Mouse (Mus musculus) limb, embryonic 13.5 days (tissue): ENCODE results near the gene Clcn1. TPM values are rescaled to one million over a fixed set of nuclear protein-coding genes. Genes with fewer than 3 reads are reported as not detected.

Experiments
- ATAC-seq: fragments of 200-750 bp; cut with Nextera tagmentation; 2 replicates; pipeline ENCODE4 v1.8.0; 2017; ENCODE audit warnings: low read depth, moderate number of reproducible peaks, moderate TSS enrichment; ENCODE audit not compliant: low FRiP score
- H3K27ac ChIP-seq: fragments of 300-500 bp; sonication (generic); 2 replicates; pipeline ENCODE4 v1.5.1; 2015; ENCODE audit warnings: inconsistent platforms, mild to moderate bottlenecking, moderate library complexity
- H3K27me3 ChIP-seq: fragments of 300-500 bp; sonication (generic); 2 replicates; pipeline ENCODE4 v1.6.1; 2015; ENCODE audit warnings: mild to moderate bottlenecking, inconsistent platforms
- H3K36me3 ChIP-seq: fragments of 300-500 bp; sonication (generic); 2 replicates; pipeline ENCODE4 v1.6.1; 2015; ENCODE audit warnings: inconsistent platforms, mild to moderate bottlenecking, moderate library complexity
- H3K4me1 ChIP-seq: fragments of 300-500 bp; sonication (generic); 2 replicates; pipeline ENCODE4 v1.6.1; 2015; ENCODE audit warnings: inconsistent platforms
- H3K4me2 ChIP-seq: fragments of 300-500 bp; sonication (generic); replicated peaks from 2 replicates; pipeline ENCODE4 v1.6.1; 2015; ENCODE audit warnings: inconsistent platforms, mild to moderate bottlenecking, moderate library complexity
- H3K4me3 ChIP-seq: fragments of 300-500 bp; sonication (generic); 2 replicates; pipeline ENCODE4 v1.5.1; 2015; ENCODE audit warnings: moderate library complexity, mild to moderate bottlenecking, inconsistent platforms
- H3K9ac ChIP-seq: fragments of 300-500 bp; sonication (generic); 2 replicates; pipeline ENCODE4 v1.6.1; 2015; ENCODE audit warnings: mild to moderate bottlenecking, inconsistent platforms
- H3K9me3 ChIP-seq: fragments of 300-500 bp; sonication (generic); 2 replicates; pipeline ENCODE4 v1.6.1; 2016; ENCODE audit warnings: inconsistent platforms
- WGBS: fragments of 180-500 bp; shearing (Covaris S2); methylation state at CpG from one replicate; pipeline ENCODE4 v1.1.7; 2015; 5-methylcytosine and 5-hydroxymethylcytosine counted together
- polyA plus RNA-seq: library from polyadenylated mRNA; unstranded; fragments of >200 nt; fragmentation: Nextera tagmentation; extraction: Ambion mirVana; gene quantifications from 2 replicates; pipeline ENCODE4 v1.2.1, GENCODE M21; 2015

Gene Clcn1
- 0.32 and 0.46 TPM in 2 replicates for polyA plus RNA-seq

GRCm38 (mm10) chr6:42286448-42286847, at the start of gene Clcn1:
Gene Clcn1, plus strand, starts transcription at chr6:42286685.
- H3K4me1 ChIP-seq, result peaks cover 3% of the 10 kb centered on the region; the same call in 1 of the 2 replicates

GRCm38 (mm10) chr6:42237276-42237805, 49.1 kb upstream of the Clcn1 start:
- no peak for ATAC-seq
- H3K27me3 ChIP-seq, result no peaks in the 10 kb centered on the region
- no peak overlapping the region for H3K4me2 ChIP-seq
- no peak overlapping the region for H3K27ac ChIP-seq
- no peaks in the 10 kb centered on the region for H3K9me3 ChIP-seq
- H3K9ac ChIP-seq, result no peak overlapping the region
- no peak overlapping the region for H3K4me3 ChIP-seq
- no peaks in the 10 kb centered on the region for H3K4me1 ChIP-seq
- WGBS, result 72% methylated on average over 6 of the region's 6 CpGs
- no peaks in the 10 kb centered on the region for H3K36me3 ChIP-seq

More at GRCm38 (mm10) chr6:42286448-42286847, at the start of gene Clcn1:
- Histone ChIP-seq H3K4me2 (no peak within 1 kb of the TSS), H3K9ac (no peak within 1 kb of the TSS), H3K27ac (no peak within 1 kb of the TSS; the same call in 1 of the 2 replicates), H3K27me3 (no peaks in the 10 kb centered on the region), H3K4me3 (no peak within 1 kb of the TSS), H3K9me3 (no peaks in the 10 kb centered on the region), H3K36me3 (peaks cover 25% of the 10 kb centered on the region)
- ATAC-seq, result no peak; the same call in 1 of the 2 replicates
- 67% methylated on average over 4 of the region's 5 CpGs for WGBS

- Histone ChIP-seq H3K4me3 (no peak overlapping the region), H3K4me2 (no peak overlapping the region), H3K9ac (no peak overlapping the region), H3K27me3 (peaks cover 6% of the 10 kb centered on the region), H3K4me1 (peaks cover 6% of the 10 kb centered on the region), H3K27ac (no peak overlapping the region), H3K9me3 (no peaks in the 10 kb centered on the region), H3K36me3 (no peaks in the 10 kb centered on the region)
- no peak for ATAC-seq
- WGBS, result 72% methylated on average over 6 of the region's 6 CpGs
These were observed 45.0 kb upstream of the Clcn1 start for GRCm38 (mm10) chr6:42241311-42242045.

GRCm38 (mm10) chr6:42245711-42246353, 40.7 kb upstream of the Clcn1 start, which contains the start of gene Gstk1:
Gene Gstk1, plus strand, starts transcription at chr6:42245935.
- ATAC-seq, result peak; percentile 99
- H3K4me3 ChIP-seq, result peak within 1 kb of the TSS; percentile 52
- no peaks in the 10 kb centered on the region for H3K36me3 ChIP-seq
- 2% methylated on average over 28 of the region's 28 CpGs for WGBS
- H3K4me1 ChIP-seq, result peaks cover 7% of the 10 kb centered on the region
- no peak within 1 kb of the TSS for H3K27ac ChIP-seq
- peak within 1 kb of the TSS; percentile 76 for H3K4me2 ChIP-seq
- no peaks in the 10 kb centered on the region for H3K9me3 ChIP-seq
- H3K27me3 ChIP-seq, result peaks cover 16% of the 10 kb centered on the region
- H3K9ac ChIP-seq, result peak within 1 kb of the TSS; percentile 71

GRCm38 (mm10) chr6:42247173-42247572, 39.3 kb upstream of the Clcn1 start:
- Histone ChIP-seq H3K4me3 (no peak overlapping the region), H3K27me3 (peaks cover 16% of the 10 kb centered on the region), H3K4me1 (peaks cover 7% of the 10 kb centered on the region), H3K27ac (no peak overlapping the region), H3K9ac (no peak overlapping the region), H3K9me3 (no peaks in the 10 kb centered on the region), H3K36me3 (no peaks in the 10 kb centered on the region), H3K4me2 (peak overlapping the region; percentile 16; the same call in 1 of the 2 replicates)
- ATAC-seq, result no peak
- WGBS, result 12% methylated on average over 8 of the region's 8 CpGs

GRCm38 (mm10) chr6:42247981-42248380, 38.5 kb upstream of the Clcn1 start:
- no peak for ATAC-seq
- WGBS, result 86% methylated on average over 1 of the region's 1 CpGs
- Histone ChIP-seq H3K9me3 (no peaks in the 10 kb centered on the region), H3K4me1 (peaks cover 7% of the 10 kb centered on the region), H3K36me3 (no peaks in the 10 kb centered on the region), H3K9ac (no peak overlapping the region), H3K27ac (no peak overlapping the region), H3K4me2 (no peak overlapping the region), H3K27me3 (peaks cover 16% of the 10 kb centered on the region), H3K4me3 (no peak overlapping the region)

- ATAC-seq, result no peak
- 87% methylated on average over 4 of the region's 4 CpGs for WGBS
- H3K4me3 ChIP-seq, result no peak overlapping the region
- H3K4me2 ChIP-seq, result no peak overlapping the region
- no peak overlapping the region for H3K9ac ChIP-seq
- H3K4me1 ChIP-seq, result no peaks in the 10 kb centered on the region
- H3K27ac ChIP-seq, result no peak overlapping the region
- no peaks in the 10 kb centered on the region for H3K9me3 ChIP-seq
- H3K27me3 ChIP-seq, result peaks cover 7% of the 10 kb centered on the region
- no peaks in the 10 kb centered on the region for H3K36me3 ChIP-seq
These were observed 34.7 kb upstream of the Clcn1 start for GRCm38 (mm10) chr6:42251791-42252190.

GRCm38 (mm10) chr6:42253103-42253502, 33.4 kb upstream of the Clcn1 start:
- Histone ChIP-seq H3K36me3 (no peaks in the 10 kb centered on the region), H3K27ac (no peak overlapping the region), H3K9ac (no peak overlapping the region), H3K27me3 (no peaks in the 10 kb centered on the region), H3K9me3 (no peaks in the 10 kb centered on the region), H3K4me3 (no peak overlapping the region), H3K4me2 (no peak overlapping the region), H3K4me1 (no peaks in the 10 kb centered on the region)
- 86% methylated on average over 2 of the region's 2 CpGs for WGBS
- ATAC-seq, result no peak

GRCm38 (mm10) chr6:42257303-42257863, 29.1 kb upstream of the Clcn1 start:
- peak; percentile 69 for ATAC-seq
- WGBS, result 18% methylated on average over 11 of the region's 11 CpGs
- H3K4me1 ChIP-seq, result 0 out of 2 replicates have a peak, but pooled peaks cover 3% of the 10 kb centered on the region
- H3K4me2 ChIP-seq, result peak overlapping the region; percentile 32; the same call in 1 of the 2 replicates
- no peak overlapping the region for H3K4me3 ChIP-seq
- no peaks in the 10 kb centered on the region for H3K9me3 ChIP-seq
- H3K9ac ChIP-seq, result no peak overlapping the region
- H3K36me3 ChIP-seq, result no peaks in the 10 kb centered on the region
- H3K27ac ChIP-seq, result no peak overlapping the region
- H3K27me3 ChIP-seq, result no peaks in the 10 kb centered on the region

GRCm38 (mm10) chr6:42260430-42260829, 26.1 kb upstream of the Clcn1 start:
- Histone ChIP-seq H3K4me1 (0 out of 2 replicates have a peak, but pooled peaks cover 3% of the 10 kb centered on the region), H3K9ac (no peak overlapping the region), H3K4me3 (no peak overlapping the region), H3K36me3 (no peaks in the 10 kb centered on the region), H3K27me3 (no peaks in the 10 kb centered on the region), H3K9me3 (no peaks in the 10 kb centered on the region), H3K27ac (no peak overlapping the region), H3K4me2 (no peak overlapping the region)
- ATAC-seq, result no peak
- 48% methylated on average over 6 of the region's 6 CpGs for WGBS

GRCm38 (mm10) chr6:42261524-42262170, 24.8 kb upstream of the Clcn1 start, which contains the start of gene Tmem139:
Gene Tmem139, plus strand, starts transcription at chr6:42261970.
- H3K9ac ChIP-seq, result peak within 1 kb of the TSS; percentile 43
- 19% methylated on average over 20 of the region's 20 CpGs for WGBS
- H3K36me3 ChIP-seq, result no peaks in the 10 kb centered on the region
- no peak for ATAC-seq
- H3K4me3 ChIP-seq, result peak within 1 kb of the TSS; percentile 24
- no peaks in the 10 kb centered on the region for H3K27me3 ChIP-seq
- H3K27ac ChIP-seq, result no peak within 1 kb of the TSS
- no peaks in the 10 kb centered on the region for H3K9me3 ChIP-seq
- peak within 1 kb of the TSS; percentile 55 for H3K4me2 ChIP-seq
- H3K4me1 ChIP-seq, result peaks cover 8% of the 10 kb centered on the region
